Mouse (Mus musculus) neutrophil, adult 5-6 weeks (primary cell): ENCODE measurements around the gene Gtpbp10. TPM values are rescaled to one million over a fixed set of nuclear protein-coding genes. Genes with fewer than 3 reads are reported as not detected.

Experiments used
- ATAC-seq: fragments of 151-379, 151-347 bp; 2 replicates; pipeline ENCODE4 v1.8.0; 2017; ENCODE audit warnings: mild to moderate bottlenecking, moderate TSS enrichment; ENCODE audit not compliant: insufficient number of reproducible peaks, poor library complexity, low FRiP score, severe bottlenecking; ENCODE audit errors: extremely low read depth
- total RNA-seq: library from RNA; stranded (forward); fragments of 200-1000 nt; gene quantifications from 2 replicates; pipeline ENCODE4 v1.2.3, GENCODE M21; 2017

The Gtpbp10 gene
- 11.0 and 14.3 TPM in 2 replicates for total RNA-seq

GRCm38 (mm10) chr5:5559079-5559740, at the start of gene Gtpbp10:
Gtpbp10 (minus strand) TSS chr5:5559538.
- peak; percentile 88 for ATAC-seq

- ATAC-seq, result no peak
These were observed 28.3 kb upstream of the Gtpbp10 start for GRCm38 (mm10) chr5:5587686-5588085.

- ATAC-seq, result no peak
These were observed 14.5 kb upstream of the Gtpbp10 start, which contains the start of gene Gm8773 for GRCm38 (mm10) chr5:5573749-5574317. Gm8773 (plus strand) TSS chr5:5573799.

- no peak for ATAC-seq
These were observed 3.1 kb upstream of the Gtpbp10 start for GRCm38 (mm10) chr5:5562435-5562834.

GRCm38 (mm10) chr5:5561041-5561706, 1.8 kb upstream of the Gtpbp10 start:
- no peak for ATAC-seq

- no peak for ATAC-seq
These were observed 460 bp upstream of the Gtpbp10 start for GRCm38 (mm10) chr5:5559798-5560197.

GRCm38 (mm10) chr5:5551110-5551509, 8.2 kb downstream of the Gtpbp10 start:
- ATAC-seq, result no peak

- no peak for ATAC-seq
These were observed 19.0 kb downstream of the Gtpbp10 start for GRCm38 (mm10) chr5:5540385-5540784.

GRCm38 (mm10) chr5:5539771-5540170, 19.6 kb downstream of the Gtpbp10 start:
- ATAC-seq, result no peak

- ATAC-seq, result no peak
These were observed 23.2 kb downstream of the Gtpbp10 start for GRCm38 (mm10) chr5:5536131-5536530.

GRCm38 (mm10) chr5:5533656-5534420, 25.5 kb downstream of the Gtpbp10 start:
- no peak for ATAC-seq

- ATAC-seq, result no peak
These were observed 43.9 kb downstream of the Gtpbp10 start for GRCm38 (mm10) chr5:5515411-5515810.

- ATAC-seq, result peak; percentile 52
These were observed 44.9 kb downstream of the Gtpbp10 start, which contains the start of gene Cldn12 for GRCm38 (mm10) chr5:5514196-5515076. Cldn12 (minus strand) TSS chr5:5514958.

GRCm38 (mm10) chr5:5511401-5511800, 47.9 kb downstream of the Gtpbp10 start:
- ATAC-seq, result no peak

- no peak for ATAC-seq
These were observed 48.3 kb downstream of the Gtpbp10 start for GRCm38 (mm10) chr5:5510989-5511388.

- ATAC-seq, result no peak
These were observed 48.9 kb downstream of the Gtpbp10 start for GRCm38 (mm10) chr5:5510304-5510887.

GRCm38 (mm10) chr5:5508231-5508630, 51.1 kb downstream of the Gtpbp10 start:
- no peak for ATAC-seq

- ATAC-seq, result no peak
These were observed 51.6 kb downstream of the Gtpbp10 start for GRCm38 (mm10) chr5:5507701-5508225.
